Mouse (Mus musculus) thymus, adult 2 months (tissue): ENCODE data around the gene Stk26. TPM values are rescaled to one million over a fixed set of nuclear protein-coding genes. Genes with fewer than 3 reads are reported as not detected.

ENCODE experiments used
- DNase-seq: peaks from one replicate; pipeline ENCODE4 v3.0.0; 2021
- H3K27ac ChIP-seq: fragments of 200-500 bp; 2 replicates; pipeline ENCODE4 v1.5.1; 2012; ENCODE audit warnings: low read length, control low read depth; ENCODE audit not compliant: control insufficient read depth, insufficient read depth
- H3K27me3 ChIP-seq: fragments of 200-500 bp; 2 replicates; pipeline ENCODE4 v1.6.1; 2012; ENCODE audit warnings: mild to moderate bottlenecking, low read length, moderate library complexity, mixed read lengths; ENCODE audit not compliant: control insufficient read depth, insufficient read depth
- H3K36me3 ChIP-seq: fragments of 200-500 bp; 2 replicates; pipeline ENCODE4 v1.6.1; 2012; ENCODE audit warnings: mild to moderate bottlenecking, low read length, moderate library complexity; ENCODE audit not compliant: control insufficient read depth, insufficient read depth
- H3K4me1 ChIP-seq: fragments of 200-500 bp; replicated peaks from 2 replicates; pipeline ENCODE4 v1.6.1; 2012; ENCODE audit warnings: low read length; ENCODE audit not compliant: control insufficient read depth, insufficient read depth
- H3K4me3 ChIP-seq: fragments of 200-500 bp; 2 replicates; pipeline ENCODE4 v1.5.1; 2012; ENCODE audit warnings: mild to moderate bottlenecking, low read length, control low read depth, moderate library complexity; ENCODE audit not compliant: control insufficient read depth, insufficient read depth
- CTCF ChIP-seq: fragments of 200-500 bp; IDR thresholded peaks from 2 replicates; pipeline ENCODE4 v1.5.1; 2012; ENCODE audit warnings: mild to moderate bottlenecking, control low read depth, low read length, moderate library complexity, borderline replicate concordance; ENCODE audit not compliant: control insufficient read depth, poor library complexity, insufficient read depth; ENCODE audit errors: extremely low read depth
- POLR2A ChIP-seq: fragments of 200-500 bp; IDR thresholded peaks from 2 replicates; pipeline ENCODE4 v1.6.1; 2012; ENCODE audit warnings: mild to moderate bottlenecking, low read length, control low read depth, moderate library complexity; ENCODE audit not compliant: control insufficient read depth, poor library complexity, insufficient read depth; ENCODE audit errors: extremely low read depth
- WGBS: fragments of 180-500 bp; shearing (Covaris S2); methylation state at CpG from one replicate; pipeline ENCODE4 v1.1.7; 2018; 5-methylcytosine and 5-hydroxymethylcytosine counted together
- polyA plus RNA-seq: library from polyadenylated mRNA; depleted of rRNA; stranded (reverse); fragments of >200 nt; gene quantifications from 2 replicates; pipeline ENCODE4 v1.2.3, GENCODE M21; 2012

The Stk26 gene
- polyA plus RNA-seq, 1 experiment, result 34.9 TPM

DNA sequence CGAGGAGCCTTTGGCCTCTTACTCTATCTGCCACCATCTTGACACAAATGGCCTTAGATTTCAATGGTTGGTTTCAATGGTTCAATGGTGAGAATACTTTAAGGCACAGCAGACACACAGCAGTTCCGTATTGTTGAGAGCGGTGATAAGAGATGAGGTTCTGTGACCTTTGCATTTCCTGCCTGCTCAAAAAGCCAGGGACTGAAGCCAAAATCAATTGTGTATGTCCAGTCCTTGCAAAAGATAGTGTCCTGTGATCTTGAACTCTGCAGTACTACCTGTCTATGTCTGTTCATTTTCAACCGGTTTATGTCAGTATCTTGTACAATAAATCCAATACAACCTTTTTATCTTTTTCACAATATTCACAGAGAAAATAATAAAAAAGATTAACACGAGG lies 23.9 kb downstream of the Stk26 start:
- Histone ChIP-seq H3K27me3 (no peaks in the 10 kb centered on the region), H3K27ac (no peak overlapping the region), H3K4me1 (no peaks in the 10 kb centered on the region), H3K4me3 (no peak overlapping the region), H3K36me3 (no peaks in the 10 kb centered on the region)
- WGBS, result 94% methylated on average over 5 of the region's 5 CpGs
- no peak for TF ChIP-seq POLR2A
- no peak for DNase-seq

DNA sequence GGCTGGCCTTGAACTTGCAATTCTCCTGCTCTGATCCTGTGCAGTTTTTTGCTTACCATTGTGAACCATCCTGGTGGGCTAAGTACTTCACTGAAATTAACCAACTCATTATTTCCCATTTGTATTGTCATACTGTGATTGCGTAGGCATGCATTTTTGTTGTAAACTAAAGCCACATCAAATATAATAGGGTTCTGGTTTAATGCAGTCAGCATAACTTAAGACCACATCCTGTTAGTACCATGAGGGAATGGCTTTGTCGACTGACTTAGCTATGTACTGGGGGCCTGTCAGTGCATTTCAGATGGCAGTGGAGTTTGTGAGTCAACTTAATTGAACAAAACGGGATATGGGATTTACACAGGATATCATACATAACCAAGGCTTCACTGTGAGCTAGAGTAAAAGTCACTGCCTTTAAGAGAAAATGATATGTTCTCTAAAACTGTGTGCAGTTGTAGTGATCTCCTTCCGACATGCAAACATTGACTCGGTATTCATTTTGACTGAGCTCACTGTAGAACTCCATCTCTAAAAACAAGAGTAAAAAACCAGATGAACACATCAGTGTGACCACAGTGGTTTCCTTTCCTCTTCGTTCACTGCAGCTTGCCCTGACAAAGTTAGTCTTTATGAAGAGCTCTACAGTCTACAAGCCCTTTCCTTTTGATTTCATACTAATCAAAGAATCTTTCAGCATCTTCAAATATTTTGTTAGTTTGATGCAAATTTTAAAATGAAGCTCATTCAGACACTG lies 33.6 kb downstream of the Stk26 start:
- Histone ChIP-seq H3K4me3 (no peak overlapping the region), H3K27me3 (no peaks in the 10 kb centered on the region), H3K36me3 (no peaks in the 10 kb centered on the region), H3K27ac (no peak overlapping the region), H3K4me1 (no peaks in the 10 kb centered on the region)
- 5% methylated on average over 6 of the region's 6 CpGs for WGBS
- TF ChIP-seq CTCF (no peak), POLR2A (no peak)
- peak; percentile 1 for DNase-seq

DNA sequence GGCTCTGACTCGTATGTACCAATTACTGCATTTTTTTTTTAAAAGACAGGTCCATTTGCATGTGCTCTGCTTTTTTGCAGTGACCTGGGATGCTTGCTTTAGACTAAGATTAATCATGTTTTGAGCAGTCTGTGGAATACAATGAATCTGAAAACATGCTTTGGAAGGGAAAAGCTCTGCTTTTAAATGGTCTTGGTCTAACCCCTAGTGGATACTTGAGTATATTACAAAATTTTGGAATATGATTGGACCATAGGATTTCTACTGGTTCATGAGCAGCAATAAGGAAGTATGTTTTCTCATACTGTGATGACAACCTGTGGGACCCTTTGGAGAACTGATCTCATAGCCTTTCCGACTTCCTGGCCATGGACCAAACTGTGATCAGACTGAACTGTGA lies 47.2 kb downstream of the Stk26 start:
- DNase-seq, result no peak
- no peak overlapping the region for H3K27ac ChIP-seq
- no peak overlapping the region for H3K4me3 ChIP-seq
- H3K4me1 ChIP-seq, result no peaks in the 10 kb centered on the region
- no peaks in the 10 kb centered on the region for H3K36me3 ChIP-seq
- TF ChIP-seq POLR2A, result no peak
- TF ChIP-seq CTCF, result no peak
- no peaks in the 10 kb centered on the region for H3K27me3 ChIP-seq
- WGBS, result 96% methylated on average over 2 of the region's 2 CpGs

DNA sequence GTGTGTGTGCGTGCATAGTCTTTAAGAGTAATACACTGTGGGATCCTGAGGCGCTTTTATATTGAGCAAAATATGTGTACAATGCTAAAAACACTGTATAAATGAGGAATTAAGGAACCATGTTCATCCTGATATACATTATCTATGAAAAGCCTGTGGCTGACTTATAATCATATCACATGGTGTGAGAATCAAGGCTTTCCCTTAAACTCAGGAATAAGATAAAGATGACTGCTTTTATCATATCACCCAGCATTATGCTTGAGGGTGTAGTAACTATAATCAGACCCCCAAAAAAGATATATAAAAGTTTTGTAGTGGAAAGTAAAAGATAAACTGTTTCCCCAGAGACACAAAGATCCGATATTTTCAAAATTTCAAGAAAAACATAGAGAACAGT lies 62.6 kb downstream of the Stk26 start:
- H3K4me1 ChIP-seq, result no peaks in the 10 kb centered on the region
- H3K4me3 ChIP-seq, result no peak overlapping the region
- H3K36me3 ChIP-seq, result no peaks in the 10 kb centered on the region
- H3K27ac ChIP-seq, result no peak overlapping the region
- WGBS, result 93% methylated on average over 3 of the region's 3 CpGs
- no peak for DNase-seq
- H3K27me3 ChIP-seq, result no peaks in the 10 kb centered on the region
- TF ChIP-seq CTCF, result no peak
- no peak for TF ChIP-seq POLR2A

DNA sequence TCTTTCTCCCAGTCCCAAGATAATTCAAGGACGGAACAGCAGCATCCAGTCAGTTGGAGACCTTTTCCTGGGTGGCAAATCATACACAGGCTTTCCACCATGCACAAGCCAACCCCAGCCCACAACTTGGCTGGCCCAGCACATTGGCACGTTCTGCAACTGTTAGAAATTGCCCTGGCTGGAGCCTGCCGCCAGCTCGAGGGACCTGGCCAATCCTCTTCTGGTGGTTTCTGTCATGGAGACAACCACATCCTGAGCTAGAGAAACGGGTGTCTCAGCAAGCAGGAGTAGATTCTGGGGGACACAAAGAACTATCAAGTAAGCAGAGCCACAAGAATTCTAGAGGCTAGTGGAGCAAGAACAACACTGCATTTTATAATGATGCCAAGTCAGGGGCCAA lies 69.1 kb downstream of the Stk26 start:
- TF ChIP-seq POLR2A (no peak), CTCF (no peak)

DNA sequence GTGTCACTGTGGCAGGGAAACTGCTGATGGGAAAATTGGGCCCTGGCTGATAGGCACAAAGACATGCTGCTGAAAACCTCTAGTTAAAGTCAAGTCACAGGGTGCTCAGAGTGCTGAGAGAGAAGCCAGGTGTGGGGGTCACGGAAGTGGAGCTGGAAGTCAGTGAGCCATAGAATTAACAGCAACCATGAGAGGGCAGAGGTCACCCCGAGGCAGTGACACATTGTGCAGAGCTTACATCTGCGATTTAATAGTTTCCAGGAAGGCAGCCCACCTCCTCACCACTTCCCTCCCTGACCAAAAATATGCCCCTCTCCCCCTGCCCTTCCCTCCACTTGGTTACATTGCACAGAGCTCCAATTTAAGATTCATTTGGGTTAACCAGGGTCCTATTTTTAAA lies 76.5 kb downstream of the Stk26 start:
- TF ChIP-seq CTCF (no peak), POLR2A (no peak)
- 24% methylated on average over 3 of the region's 3 CpGs for WGBS

More for the DNA sequence above, 69.1 kb downstream of the Stk26 start:
- no peak for DNase-seq
- WGBS, result 17% methylated on average over 5 of the region's 5 CpGs
- no peaks in the 10 kb centered on the region for H3K36me3 ChIP-seq
- H3K4me3 ChIP-seq, result no peak overlapping the region
- no peak overlapping the region for H3K27ac ChIP-seq
- H3K4me1 ChIP-seq, result no peaks in the 10 kb centered on the region
- H3K27me3 ChIP-seq, result no peaks in the 10 kb centered on the region

DNA sequence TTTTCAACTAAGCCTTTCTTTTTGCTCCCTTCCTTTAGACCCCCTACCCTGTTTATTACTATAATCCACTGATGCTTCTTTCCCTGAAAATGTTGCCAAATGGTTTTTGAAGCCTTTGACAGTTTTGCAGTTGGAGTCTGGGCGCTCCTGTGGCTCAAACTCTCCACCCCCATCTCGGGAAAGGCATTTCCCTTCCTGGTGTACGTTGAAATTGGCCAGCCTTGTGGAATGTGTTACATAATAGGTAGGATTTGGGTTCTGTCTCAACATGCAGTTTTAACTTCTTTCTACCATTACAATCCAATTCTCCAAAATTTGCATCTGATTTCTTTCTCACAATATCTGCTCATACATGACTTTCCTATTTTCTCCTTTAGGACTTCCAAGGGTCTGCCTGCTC lies 77.9 kb downstream of the Stk26 start:
- no peak overlapping the region for H3K27ac ChIP-seq
- no peak for TF ChIP-seq POLR2A
- no peak for TF ChIP-seq CTCF
- no peaks in the 10 kb centered on the region for H3K36me3 ChIP-seq
- H3K4me3 ChIP-seq, result no peak overlapping the region
- H3K27me3 ChIP-seq, result no peaks in the 10 kb centered on the region
- H3K4me1 ChIP-seq, result peaks cover 6% of the 10 kb centered on the region; the same call in 1 of the 2 replicates
- no peak for DNase-seq
- 90% methylated on average over 3 of the region's 3 CpGs for WGBS

More for the DNA sequence above, 76.5 kb downstream of the Stk26 start:
- Histone ChIP-seq H3K4me1 (peaks cover 6% of the 10 kb centered on the region; the same call in 1 of the 2 replicates), H3K27me3 (no peaks in the 10 kb centered on the region), H3K27ac (no peak overlapping the region), H3K36me3 (no peaks in the 10 kb centered on the region), H3K4me3 (no peak overlapping the region)
- DNase-seq, result no peak
